Mouse (Mus musculus): ENCODE results near the gene Zfp870. TPM values are rescaled to one million over a fixed set of nuclear protein-coding genes. Genes with fewer than 3 reads are reported as not detected.

Gene Zfp870
- total and polyA plus RNA-seq, 3 experiments, result 0.25 TPM; not detected in 2

DNA sequence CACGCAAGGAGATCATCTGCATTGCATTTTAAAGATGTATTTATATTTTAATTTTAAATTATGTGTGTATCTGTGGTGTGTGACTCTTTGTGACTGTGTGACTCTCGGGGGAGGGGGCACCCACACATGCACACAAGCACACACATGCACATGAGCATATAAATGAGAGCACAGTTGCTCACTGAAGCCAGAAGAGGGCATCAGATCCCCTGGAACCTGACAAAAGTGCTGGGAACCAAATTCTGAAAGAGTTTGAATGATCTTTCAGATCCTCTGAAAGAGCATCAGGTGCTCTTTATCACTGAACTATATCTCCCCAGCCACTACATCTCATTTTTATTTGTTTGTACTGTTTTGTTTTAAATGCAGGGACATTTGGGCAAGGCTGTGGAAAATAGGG is 13.0 kb upstream of the Zfp870 start:
- Histone ChIP-seq H3K9me3 (replicated peaks; ENCODE audit: insufficient read depth, low read length) (no peaks in the 10 kb centered on the region), H3K4me3 (ENCODE audit: control insufficient read depth in 1 of 2, insufficient read depth in 1 of 2, low read depth in 2 of 2, low read length in 2 of 2) (no peak overlapping the region)
- peak; percentile 20 for DNase-seq (ENCODE audit: low read depth, low spot score)

DNA sequence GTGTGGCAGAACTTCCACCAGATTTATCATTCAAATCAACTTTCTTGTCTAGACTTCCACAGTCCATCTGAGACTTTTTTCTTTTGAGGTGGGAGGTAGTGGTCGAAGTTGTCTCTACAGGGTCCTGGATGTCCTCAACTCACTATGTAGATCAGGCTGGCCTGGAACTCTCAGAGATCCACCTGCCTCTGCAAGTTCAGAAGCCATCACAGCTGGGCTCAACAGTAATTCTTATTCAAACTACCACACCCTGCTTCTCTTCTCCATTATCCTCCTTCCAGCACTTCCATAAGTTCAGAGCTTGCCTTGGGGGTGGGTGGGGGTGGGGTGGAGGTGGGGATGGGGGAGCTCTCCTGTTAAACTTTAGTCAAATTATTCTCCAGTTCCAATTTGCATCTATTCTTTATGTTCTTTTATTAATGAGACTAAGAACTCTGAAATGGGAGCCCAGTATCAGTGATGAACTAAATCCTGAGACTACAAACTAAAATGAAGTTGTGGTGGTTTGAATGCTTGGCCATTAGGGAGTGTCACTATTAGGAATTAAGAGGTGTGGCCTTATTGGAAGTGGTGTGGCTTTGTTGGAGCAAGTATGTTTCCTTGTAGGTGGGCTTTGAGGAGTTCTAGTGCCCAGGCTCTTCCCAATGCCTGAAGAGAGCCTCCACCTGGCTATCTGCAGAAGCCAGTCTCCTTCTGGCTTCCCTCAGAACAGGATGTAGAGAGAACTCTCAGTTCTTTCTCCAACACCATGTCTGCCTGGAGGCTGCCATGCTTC is 10.5 kb upstream of the Zfp870 start:
- H3K79me2 ChIP-seq (ENCODE audit: control insufficient read depth, insufficient read depth, low read length, poor library complexity), result no peaks in the 10 kb centered on the region
- no peak overlapping the region for H3K4me3 ChIP-seq (ENCODE audit: control insufficient read depth in 1 of 2, insufficient read depth in 1 of 2, low read depth in 2 of 2, low read length in 2 of 2)
- TF ChIP-seq TBP (IDR thresholded peaks at IDR 0.05; ENCODE audit: low read depth, low read length), result no peak
- no peak for TF ChIP-seq CHD1 (IDR thresholded peaks at IDR 0.05; ENCODE audit: low read depth, low read length)
- no peak for TF ChIP-seq MYB (IDR thresholded peaks at IDR 0.05; ENCODE audit: low read depth, low read length)
- no peak for TF ChIP-seq MAX (IDR thresholded peaks at IDR 0.05; ENCODE audit: low read length)
- TF ChIP-seq TCF12 (IDR thresholded peaks at IDR 0.05; ENCODE audit: low read depth, low read length), result no peak
- TF ChIP-seq NELFE (IDR thresholded peaks at IDR 0.05; ENCODE audit: low read depth, low read length), result no peak
- no peak for TF ChIP-seq JUND (IDR thresholded peaks at IDR 0.05; ENCODE audit: low read depth, low read length)
- H3K9me3 ChIP-seq (replicated peaks; ENCODE audit: insufficient read depth, low read length), result no peaks in the 10 kb centered on the region
- peaks cover 0 to 1% of the 10 kb centered on the region in 2 experiments; a peak in 1 of 4 replicates for H3K27me3 ChIP-seq (ENCODE audit: control insufficient read depth in 1 of 2, insufficient read depth in 2 of 2, low read length in 2 of 2)
- no peaks in the 10 kb centered on the region for H3K36me3 ChIP-seq (ENCODE audit: control insufficient read depth in 1 of 2, insufficient read depth in 2 of 2, low read length in 2 of 2)
- no peak overlapping the region for H3K27ac ChIP-seq (ENCODE audit: control insufficient read depth, low read depth, low read length)
- no peak for DNase-seq (ENCODE audit: low read depth, low spot score)
- no peaks in the 10 kb centered on the region for H3K4me1 ChIP-seq (ENCODE audit: control insufficient read depth in 1 of 2, insufficient read depth in 2 of 2, low read length in 2 of 2)
- no peak overlapping the region for H3K9ac ChIP-seq (ENCODE audit: control insufficient read depth, low read depth, low read length, poor library complexity, severe bottlenecking)

More for the DNA sequence above, 13.0 kb upstream of the Zfp870 start:
- Histone ChIP-seq H3K27ac (ENCODE audit: control insufficient read depth, low read depth, low read length) (no peak overlapping the region), H3K79me2 (ENCODE audit: control insufficient read depth, insufficient read depth, low read length, poor library complexity) (no peaks in the 10 kb centered on the region), H3K9ac (ENCODE audit: control insufficient read depth, low read depth, low read length, poor library complexity, severe bottlenecking) (no peak overlapping the region), H3K27me3 (ENCODE audit: control insufficient read depth in 1 of 2, insufficient read depth in 2 of 2, low read length in 2 of 2) (peaks cover 0 to 1% of the 10 kb centered on the region in 2 experiments; a peak in 1 of 4 replicates), H3K4me1 (ENCODE audit: control insufficient read depth in 1 of 2, insufficient read depth in 2 of 2, low read length in 2 of 2) (no peaks in the 10 kb centered on the region), H3K36me3 (ENCODE audit: control insufficient read depth in 1 of 2, insufficient read depth in 2 of 2, low read length in 2 of 2) (no peaks in the 10 kb centered on the region)
- peak; percentile 39 for TF ChIP-seq SMC3 (IDR thresholded peaks at IDR 0.05; ENCODE audit: low read depth, low read length)
- TF ChIP-seq CTCF (IDR thresholded peaks at IDR 0.05 in 2 of 3, conservative IDR thresholded peaks at IDR 0.05 in 1 of 3; ENCODE audit: control insufficient read depth in 1 of 3, insufficient read depth in 1 of 3, low read depth in 2 of 3, low read length in 3 of 3, poor library complexity in 1 of 3, severe bottlenecking in 1 of 3), result peak; percentile 6 to 48 (median 31); a peak in 3 of 6 replicates
- TF ChIP-seq RAD21 (IDR thresholded peaks at IDR 0.05; ENCODE audit: low read depth, low read length), result peak; percentile 41
- TF ChIP-seq HCFC1 (IDR thresholded peaks at IDR 0.05; ENCODE audit: low read depth, low read length), result no peak

DNA sequence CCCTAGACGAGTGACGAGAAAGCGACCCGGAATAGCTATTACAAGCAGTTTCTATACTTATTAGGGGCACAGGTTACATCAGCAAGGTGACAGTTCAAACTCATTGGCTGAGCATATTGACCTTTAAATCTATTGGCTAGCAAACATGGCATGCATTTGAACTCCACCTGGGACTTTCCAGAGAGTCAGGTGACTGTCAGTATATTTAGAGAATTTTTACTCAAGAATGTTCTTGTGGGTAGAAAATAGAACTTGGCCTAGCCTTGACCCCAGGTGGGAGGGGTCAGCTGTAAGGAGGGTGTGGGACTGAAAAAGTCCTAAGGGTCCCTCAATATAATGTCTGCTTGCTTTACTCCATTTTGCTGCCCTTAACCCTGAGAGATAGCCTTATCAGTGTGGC is 4.0 kb upstream of the Zfp870 start:
- H3K36me3 ChIP-seq (ENCODE audit: control insufficient read depth in 1 of 2, insufficient read depth in 2 of 2, low read length in 2 of 2), result no peaks in the 10 kb centered on the region
- no peaks in the 10 kb centered on the region for H3K79me2 ChIP-seq (ENCODE audit: control insufficient read depth, insufficient read depth, low read length, poor library complexity)
- H3K9me3 ChIP-seq (replicated peaks; ENCODE audit: insufficient read depth, low read length), result no peaks in the 10 kb centered on the region
- H3K27ac ChIP-seq (ENCODE audit: control insufficient read depth, low read depth, low read length), result no peak overlapping the region
- H3K4me3 ChIP-seq (ENCODE audit: control insufficient read depth in 1 of 2, insufficient read depth in 1 of 2, low read depth in 2 of 2, low read length in 2 of 2), result no peak overlapping the region
- peaks cover 1 to 4% of the 10 kb centered on the region in 2 experiments; a peak in 1 of 4 replicates for H3K27me3 ChIP-seq (ENCODE audit: control insufficient read depth in 1 of 2, insufficient read depth in 2 of 2, low read length in 2 of 2)
- no peak for DNase-seq (ENCODE audit: low read depth, low spot score)
- no peak overlapping the region for H3K9ac ChIP-seq (ENCODE audit: control insufficient read depth, low read depth, low read length, poor library complexity, severe bottlenecking)
- H3K4me1 ChIP-seq (ENCODE audit: control insufficient read depth in 1 of 2, insufficient read depth in 2 of 2, low read length in 2 of 2), result no peaks in the 10 kb centered on the region
- TF ChIP-seq MAX (IDR thresholded peaks at IDR 0.05; ENCODE audit: low read length) (no peak), GATA1 (IDR thresholded peaks at IDR 0.05; ENCODE audit: low read depth, low read length) (no peak), GABPA (IDR thresholded peaks at IDR 0.05; ENCODE audit: low read depth, low read length) (no peak), POLR2AphosphoS2 (IDR thresholded peaks at IDR 0.05; ENCODE audit: low read length) (no peak), MEF2A (IDR thresholded peaks at IDR 0.05; ENCODE audit: extremely low read depth, insufficient replicate concordance, low read depth, low read length, poor library complexity, severe bottlenecking) (no peak), USF2 (IDR thresholded peaks at IDR 0.05; ENCODE audit: borderline replicate concordance in 1 of 2, insufficient read depth in 1 of 2, low read depth in 1 of 2, low read length in 2 of 2) (no peak), UBTF (IDR thresholded peaks at IDR 0.05; ENCODE audit: borderline replicate concordance, insufficient read depth, low read depth, low read length) (no peak), TCF12 (IDR thresholded peaks at IDR 0.05; ENCODE audit: low read depth, low read length) (no peak), KAT2A (conservative IDR thresholded peaks at IDR 0.05; ENCODE audit: low read depth, low read length) (no peak), E2F4 (IDR thresholded peaks at IDR 0.05; ENCODE audit: borderline replicate concordance, low read depth, low read length) (no peak), ETS1 (IDR thresholded peaks at IDR 0.05; ENCODE audit: low read depth, low read length) (no peak), ELF1 (IDR thresholded peaks at IDR 0.05; ENCODE audit: low read depth, low read length) (no peak), NELFE (IDR thresholded peaks at IDR 0.05; ENCODE audit: low read depth, low read length) (no peak), ZC3H11A (IDR thresholded peaks at IDR 0.05; ENCODE audit: low read depth, low read length) (no peak), NRF1 (IDR thresholded peaks at IDR 0.05; ENCODE audit: insufficient read depth, low read depth, low read length, poor library complexity, severe bottlenecking) (no peak), MYC (IDR thresholded peaks at IDR 0.05; ENCODE audit: low read depth, low read length) (no peak)
